Mouse (Mus musculus) liver, adult (tissue): ENCODE data around the gene Auts2.

ENCODE experiments used
- GATA4 ChIP-seq: IDR thresholded peaks from 2 replicates; pipeline ENCODE4 v1.6.1; 2014; ENCODE audit warnings: mild to moderate bottlenecking, low read length; ENCODE audit not compliant: insufficient replicate concordance

Gene Auts2

GRCm38 (mm10) chr5:131645341-131646191, 897.6 kb downstream of the Auts2 start:
- TF ChIP-seq GATA4: no peak

GRCm38 (mm10) chr5:131644331-131644730, 898.8 kb downstream of the Auts2 start:
- TF ChIP-seq GATA4: no peak

GRCm38 (mm10) chr5:131643176-131644174, 899.7 kb downstream of the Auts2 start:
- no peak for TF ChIP-seq GATA4

GRCm38 (mm10) chr5:131642752-131643151, 900.4 kb downstream of the Auts2 start:
- no peak for TF ChIP-seq GATA4

- no peak for TF ChIP-seq GATA4
Measured at GRCm38 (mm10) chr5:131636431-131636830, 906.7 kb downstream of the Auts2 start.

DNA sequence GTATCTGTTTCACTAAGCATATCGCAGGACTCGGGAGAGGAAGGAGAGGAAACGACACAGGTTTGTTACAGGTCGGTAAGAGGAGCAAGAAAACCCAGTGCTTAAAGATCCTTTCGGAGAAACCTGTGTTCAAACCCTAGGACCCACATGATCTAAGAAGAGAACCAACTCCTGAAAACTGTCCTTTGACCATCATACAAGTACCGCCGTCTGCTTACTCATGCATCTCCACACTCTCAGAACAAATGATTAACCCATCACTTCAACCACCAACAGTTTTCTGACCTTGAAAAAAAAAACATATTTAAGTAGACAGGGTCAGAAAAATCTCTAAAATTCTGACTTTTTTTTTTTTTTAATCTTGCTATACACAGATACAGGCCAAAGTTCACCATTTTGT, 908.4 kb downstream of the Auts2 start:
- no peak for TF ChIP-seq GATA4

GRCm38 (mm10) chr5:131631998-131632379, 911.2 kb downstream of the Auts2 start:
- no peak for TF ChIP-seq GATA4

GRCm38 (mm10) chr5:131631038-131631997, 911.8 kb downstream of the Auts2 start:
- no peak for TF ChIP-seq GATA4

- TF ChIP-seq GATA4: no peak
Measured at GRCm38 (mm10) chr5:131630577-131630976, 912.6 kb downstream of the Auts2 start.

DNA sequence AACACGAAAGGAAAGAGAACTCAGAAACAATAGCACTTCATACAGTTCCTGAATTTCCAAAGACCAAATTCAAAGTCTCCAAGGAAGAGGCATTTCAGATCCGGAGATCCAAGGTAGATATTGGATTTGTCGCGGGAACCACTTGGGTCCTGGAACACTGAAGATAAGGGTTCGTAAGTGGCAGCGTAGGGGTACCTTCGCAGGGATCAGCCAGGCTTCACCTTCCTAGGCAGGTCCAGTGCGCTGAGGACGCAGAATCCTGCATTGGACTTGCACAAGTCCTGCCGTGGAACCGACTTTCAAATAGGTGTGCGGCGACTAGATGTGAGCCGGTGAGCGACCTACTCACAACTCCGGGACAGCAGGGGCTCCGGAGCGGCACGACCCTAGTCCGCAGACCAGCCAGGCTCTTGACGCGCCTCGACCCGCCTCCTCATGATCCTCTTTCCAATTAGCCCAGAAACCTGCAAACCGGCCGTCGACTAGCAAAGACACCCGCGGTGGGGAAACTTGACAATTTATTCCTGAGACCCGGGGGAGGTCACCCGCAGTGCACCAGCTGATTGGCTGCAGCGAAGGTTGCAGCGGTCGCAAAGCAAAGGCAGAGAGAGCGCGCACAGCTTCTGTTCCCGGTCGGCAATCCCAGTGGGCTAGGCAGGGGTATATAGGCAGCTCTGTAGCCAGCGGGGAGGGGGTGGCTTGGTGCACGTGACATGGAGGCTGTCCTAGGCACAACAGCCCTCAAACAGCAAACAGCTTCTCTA, 926.8 kb downstream of the Auts2 start:
- TF ChIP-seq GATA4: no peak

DNA sequence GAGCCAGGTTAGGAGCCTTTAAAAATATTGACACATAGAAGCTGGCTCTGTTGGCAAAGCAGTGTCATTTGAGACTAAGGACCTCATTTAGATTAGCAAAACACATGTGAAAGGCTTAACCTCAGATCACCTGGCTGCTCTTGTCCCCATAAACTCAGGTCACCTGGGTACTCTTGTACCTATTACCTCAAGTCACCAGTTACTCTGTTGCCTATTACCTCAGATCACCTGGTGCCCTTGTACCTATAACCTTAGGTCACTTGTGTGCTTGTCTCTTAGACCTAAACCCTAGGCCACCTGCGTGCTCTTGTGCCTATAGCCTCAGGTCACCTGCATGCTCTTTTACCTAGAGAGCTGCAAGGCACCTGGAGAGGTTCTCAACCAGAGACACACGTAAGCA, 928.9 kb downstream of the Auts2 start:
- TF ChIP-seq GATA4: no peak

DNA sequence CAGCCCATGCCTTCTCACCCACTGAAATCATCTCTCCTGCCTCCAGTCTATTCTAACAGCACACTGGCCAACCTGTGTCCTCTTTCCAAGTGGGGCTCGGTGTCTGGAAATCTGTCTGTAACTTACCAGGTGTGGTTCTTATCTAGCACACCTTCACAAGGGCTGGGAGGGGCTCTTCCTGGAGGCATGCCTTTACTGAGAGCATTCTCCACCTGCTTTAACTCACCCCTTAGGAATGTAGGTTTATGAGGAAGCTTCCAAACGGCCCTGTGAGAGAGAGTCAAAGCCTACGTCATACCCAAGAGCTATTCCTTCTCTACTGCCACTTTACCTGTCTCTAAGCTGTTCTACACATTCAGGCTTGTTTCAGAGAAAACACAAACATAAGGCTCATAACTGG, 929.8 kb downstream of the Auts2 start:
- no peak for TF ChIP-seq GATA4

- no peak for TF ChIP-seq GATA4
Measured at GRCm38 (mm10) chr5:131610702-131611101, 932.4 kb downstream of the Auts2 start.

DNA sequence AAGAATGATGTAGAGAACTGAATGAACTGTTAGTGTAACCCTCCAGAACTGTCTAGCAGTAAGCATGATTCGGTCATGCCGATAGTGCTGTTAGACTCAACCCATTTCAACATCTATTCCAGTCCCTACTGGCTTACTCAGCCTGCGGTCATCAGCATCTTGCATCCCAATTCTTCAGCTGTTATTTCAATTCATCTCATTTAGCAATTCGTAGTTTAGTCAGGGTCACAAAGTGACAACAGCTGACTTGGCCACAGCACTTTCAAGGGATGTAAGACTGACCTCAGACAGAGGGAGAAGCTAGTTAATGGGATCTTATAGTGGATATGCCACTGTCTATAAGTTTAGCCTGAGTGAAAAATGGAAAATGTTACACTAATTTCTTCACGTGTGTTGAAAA, 936.4 kb downstream of the Auts2 start:
- no peak for TF ChIP-seq GATA4

GRCm38 (mm10) chr5:131601934-131602692, 941.0 kb downstream of the Auts2 start:
- TF ChIP-seq GATA4: no peak
